Mouse (Mus musculus): ENCODE measurements around the gene Msl1. TPM values are rescaled to one million over a fixed set of nuclear protein-coding genes. Genes with fewer than 3 reads are reported as not detected.
A peak's percentile ranks its signal among the peaks of the same experiment; 100 is the strongest.

The Msl1 gene
- 18.0 and 18.4 TPM in 2 replicates for polyA plus RNA-seq (2015; fragmentation: Nextera tagmentation; extraction: Ambion mirVana)

DNA sequence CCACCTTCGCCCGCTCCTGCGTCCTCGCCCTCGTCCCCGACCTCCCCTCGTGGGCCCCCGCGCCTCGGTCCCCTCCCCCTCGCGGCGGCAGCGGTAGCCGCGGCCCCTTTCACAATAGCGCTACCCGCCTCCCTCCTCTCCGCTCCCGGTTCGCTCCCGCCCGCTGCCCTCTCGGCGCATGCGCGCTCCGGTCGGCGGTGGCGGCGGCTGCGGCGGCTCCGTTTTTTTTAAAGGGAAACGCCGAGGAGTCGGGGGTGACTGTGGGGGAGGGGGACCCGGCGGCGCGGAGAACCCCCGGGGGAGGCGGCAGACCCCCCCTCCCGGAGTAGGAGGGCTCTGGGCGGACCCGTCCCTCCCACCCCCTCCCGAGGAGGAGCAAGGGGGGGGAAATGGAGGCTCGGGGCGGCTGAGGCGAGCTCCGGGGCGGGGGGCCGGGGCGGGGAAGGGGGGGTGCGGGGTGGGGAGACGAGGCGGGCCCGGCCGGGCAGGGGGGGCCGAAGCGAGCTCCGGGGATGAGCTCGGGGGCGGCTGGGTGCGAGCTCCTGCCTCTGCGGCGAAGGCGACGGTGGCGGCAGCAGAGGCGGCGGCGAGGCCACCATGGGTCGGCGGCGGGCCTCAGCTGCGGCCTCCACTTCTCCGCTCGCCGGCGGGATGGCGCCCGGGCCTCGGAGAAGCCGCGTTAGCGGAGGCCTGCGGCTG, at the start of gene Msl1:
Gene Msl1 (plus strand): TSS at position 502 of the 699 bp plus-strand sequence.
- peak; percentile 73 for ATAC-seq (ENCODE audit: insufficient read depth, low FRiP score)
- Histone ChIP-seq H3K27ac (ENCODE audit: low read length) (peak within 1 kb of the TSS; percentile 100), H3K36me3 (ENCODE audit: control insufficient read depth, insufficient read depth, low read length) (no peaks in the 10 kb centered on the region), H3K27me3 (ENCODE audit: control insufficient read depth, insufficient read depth, low read length) (no peaks in the 10 kb centered on the region), H3K4me3 (replicated peaks; ENCODE audit: low read length) (peak within 1 kb of the TSS; percentile 100), H3K9me3 (replicated peaks; ENCODE audit: control insufficient read depth, low read length) (no peaks in the 10 kb centered on the region), H3K4me2 (ENCODE audit: low read depth, low read length) (peak within 1 kb of the TSS; percentile 97), H3K4me1 (ENCODE audit: control insufficient read depth, insufficient read depth, low read length) (peaks cover 25% of the 10 kb centered on the region), H3K9ac (ENCODE audit: low read length) (peak within 1 kb of the TSS; percentile 100)
- under 1% methylated on average over 63 of the region's 89 CpGs for WGBS

DNA sequence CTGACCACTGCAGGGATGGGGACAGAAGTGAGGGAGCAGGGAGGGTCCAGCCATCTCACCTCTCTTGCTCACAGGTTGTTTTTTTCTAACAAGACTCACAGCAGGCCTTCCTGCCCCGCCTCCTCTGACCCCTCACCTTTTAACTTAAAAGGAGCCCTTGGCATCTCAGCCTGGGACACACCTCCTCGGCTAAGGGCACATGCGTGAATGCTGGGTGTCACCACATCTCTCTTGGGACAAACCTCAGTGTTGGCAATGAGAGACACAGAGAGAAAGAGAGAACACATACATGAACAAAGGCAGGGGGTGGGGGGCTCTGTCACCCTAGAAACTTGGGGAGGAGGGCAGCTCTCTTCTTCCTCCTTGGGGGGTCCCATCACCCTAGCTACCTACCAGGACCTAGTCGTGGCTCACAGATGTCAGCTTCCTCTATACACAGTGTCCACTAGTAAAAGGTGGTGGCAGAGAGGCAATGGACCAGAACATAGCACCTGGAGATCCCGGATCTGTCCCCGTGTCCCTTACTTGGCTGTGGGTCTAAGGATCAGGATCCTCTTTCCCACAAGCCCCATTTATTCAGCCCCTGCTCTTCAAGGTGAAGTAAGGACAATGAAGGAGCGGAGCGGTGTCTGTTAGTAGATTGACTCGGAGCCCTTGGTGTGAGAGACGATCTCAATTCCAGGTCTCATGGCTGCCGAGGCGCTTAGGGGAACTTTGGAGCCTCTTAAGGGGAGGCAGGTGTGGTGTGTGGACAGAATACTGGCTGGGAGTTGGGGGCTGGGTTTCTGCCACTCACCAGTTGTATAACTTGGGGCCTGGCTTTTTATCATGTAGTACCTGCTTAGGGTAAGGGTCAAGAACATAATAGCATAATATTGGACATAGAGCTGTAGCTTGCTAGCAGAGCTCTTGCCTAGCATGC, 49.1 kb upstream of the Msl1 start:
- Histone ChIP-seq H3K27ac (ENCODE audit: low read length) (peak overlapping the region; percentile 96), H3K4me1 (ENCODE audit: control insufficient read depth, insufficient read depth, low read length) (peaks cover 84% of the 10 kb centered on the region), H3K4me3 (replicated peaks; ENCODE audit: low read length) (peak overlapping the region; percentile 5; the same call in 1 of the 2 replicates), H3K9me3 (replicated peaks; ENCODE audit: control insufficient read depth, low read length) (no peaks in the 10 kb centered on the region), H3K36me3 (ENCODE audit: control insufficient read depth, insufficient read depth, low read length) (no peaks in the 10 kb centered on the region), H3K27me3 (ENCODE audit: control insufficient read depth, insufficient read depth, low read length) (no peaks in the 10 kb centered on the region), H3K4me2 (ENCODE audit: low read depth, low read length) (peak overlapping the region; percentile 56), H3K9ac (ENCODE audit: low read length) (peak overlapping the region; percentile 61)
- no peak for ATAC-seq (ENCODE audit: insufficient read depth, low FRiP score)
- WGBS: 51% methylated on average over 12 of the region's 12 CpGs

DNA sequence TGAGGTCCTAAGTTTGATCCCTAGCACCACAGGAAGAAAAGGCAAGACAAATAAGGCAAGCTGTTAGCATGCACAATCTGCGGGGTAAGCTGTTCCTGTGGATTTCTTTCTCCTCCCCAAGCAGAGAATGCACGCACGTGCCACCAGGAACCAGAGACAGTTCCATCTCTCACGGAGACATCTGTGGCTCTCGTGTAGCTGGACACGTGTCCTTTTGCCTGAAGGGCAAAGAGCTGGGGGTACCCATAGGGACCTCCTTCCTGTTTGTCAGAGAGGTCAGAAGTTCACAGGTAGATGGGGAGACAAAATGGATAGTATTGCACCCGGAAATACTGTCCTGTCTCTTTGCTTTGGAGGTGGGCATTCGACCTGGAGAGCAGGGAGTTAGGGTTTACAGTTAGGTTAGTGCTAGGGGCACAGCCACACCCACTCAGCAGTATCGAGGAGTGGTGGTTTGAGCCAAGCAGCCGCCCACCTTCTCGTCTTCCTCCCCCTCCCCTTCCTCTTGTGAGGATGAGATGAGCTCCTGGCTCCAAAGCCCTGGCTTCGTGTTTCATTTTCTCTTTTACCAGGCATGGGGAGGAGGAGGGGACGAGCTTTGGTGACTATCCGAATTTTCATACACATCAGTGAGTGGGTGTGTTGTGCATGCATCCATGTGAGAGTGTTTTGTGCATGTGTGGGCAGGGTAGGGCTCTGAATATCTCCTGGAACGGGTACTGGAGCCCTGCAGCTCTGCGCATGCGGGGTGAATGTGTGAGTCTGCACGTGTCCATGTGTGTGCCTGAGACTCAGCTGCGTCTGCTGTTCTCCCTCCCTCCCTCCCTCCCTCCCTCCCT, 48.2 kb upstream of the Msl1 start:
- H3K4me1 ChIP-seq (ENCODE audit: control insufficient read depth, insufficient read depth, low read length): peaks cover 91% of the 10 kb centered on the region
- no peaks in the 10 kb centered on the region for H3K9me3 ChIP-seq (replicated peaks; ENCODE audit: control insufficient read depth, low read length)
- ATAC-seq (ENCODE audit: insufficient read depth, low FRiP score): peak; percentile 53; the same call in 1 of the 2 replicates
- no peaks in the 10 kb centered on the region for H3K36me3 ChIP-seq (ENCODE audit: control insufficient read depth, insufficient read depth, low read length)
- H3K27me3 ChIP-seq (ENCODE audit: control insufficient read depth, insufficient read depth, low read length): no peaks in the 10 kb centered on the region
- peak overlapping the region; percentile 56 for H3K4me2 ChIP-seq (ENCODE audit: low read depth, low read length)
- H3K9ac ChIP-seq (ENCODE audit: low read length): peak overlapping the region; percentile 61
- peak overlapping the region; percentile 96 for H3K27ac ChIP-seq (ENCODE audit: low read length)
- H3K4me3 ChIP-seq (replicated peaks; ENCODE audit: low read length): peak overlapping the region; percentile 33
- WGBS: 4% methylated on average over 19 of the region's 19 CpGs

DNA sequence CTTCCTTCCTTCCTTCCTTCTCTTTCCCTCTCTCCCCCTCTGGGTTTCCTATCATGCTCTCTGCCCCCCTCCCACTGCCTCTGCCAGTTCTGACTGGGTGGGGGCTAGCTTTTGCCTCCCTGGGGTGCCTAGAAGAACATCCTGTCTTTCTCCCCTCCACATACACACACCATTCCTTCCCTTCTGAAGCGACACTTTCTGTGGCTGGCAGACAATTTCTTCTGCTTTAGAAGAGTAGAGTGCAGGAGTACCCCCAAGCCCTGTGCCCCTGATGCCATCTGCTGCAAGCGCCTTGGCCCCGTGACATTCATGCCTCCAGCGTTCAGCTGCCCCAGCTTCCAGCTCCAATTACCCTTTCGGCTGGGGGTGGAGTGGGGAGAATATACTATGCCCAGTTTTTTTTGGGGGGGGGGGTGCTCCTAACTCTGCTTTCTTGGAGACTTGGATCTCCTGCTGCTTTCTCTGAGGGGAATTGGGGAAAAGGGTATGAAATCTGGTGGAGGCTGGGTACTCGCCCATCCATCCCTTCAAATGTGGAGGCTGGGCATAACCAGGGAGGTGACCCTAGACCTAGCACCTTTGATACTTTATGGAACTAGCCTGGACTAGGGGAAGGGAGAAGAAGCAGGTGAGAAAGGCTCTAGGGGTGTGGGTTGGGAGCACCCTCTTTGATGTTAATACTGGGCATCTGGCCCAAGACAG, 47.4 kb upstream of the Msl1 start:
- no peaks in the 10 kb centered on the region for H3K36me3 ChIP-seq (ENCODE audit: control insufficient read depth, insufficient read depth, low read length)
- H3K27me3 ChIP-seq (ENCODE audit: control insufficient read depth, insufficient read depth, low read length): no peaks in the 10 kb centered on the region
- 25% methylated on average over 6 of the region's 6 CpGs for WGBS
- no peak for ATAC-seq (ENCODE audit: insufficient read depth, low FRiP score)
- peak overlapping the region; percentile 65 for H3K9ac ChIP-seq (ENCODE audit: low read length)
- H3K27ac ChIP-seq (ENCODE audit: low read length): peak overlapping the region; percentile 96
- peaks cover 96% of the 10 kb centered on the region for H3K4me1 ChIP-seq (ENCODE audit: control insufficient read depth, insufficient read depth, low read length)
- no peaks in the 10 kb centered on the region for H3K9me3 ChIP-seq (replicated peaks; ENCODE audit: control insufficient read depth, low read length)
- peak overlapping the region; percentile 56 for H3K4me2 ChIP-seq (ENCODE audit: low read depth, low read length)
- H3K4me3 ChIP-seq (replicated peaks; ENCODE audit: low read length): peak overlapping the region; percentile 21; the same call in 1 of the 2 replicates

DNA sequence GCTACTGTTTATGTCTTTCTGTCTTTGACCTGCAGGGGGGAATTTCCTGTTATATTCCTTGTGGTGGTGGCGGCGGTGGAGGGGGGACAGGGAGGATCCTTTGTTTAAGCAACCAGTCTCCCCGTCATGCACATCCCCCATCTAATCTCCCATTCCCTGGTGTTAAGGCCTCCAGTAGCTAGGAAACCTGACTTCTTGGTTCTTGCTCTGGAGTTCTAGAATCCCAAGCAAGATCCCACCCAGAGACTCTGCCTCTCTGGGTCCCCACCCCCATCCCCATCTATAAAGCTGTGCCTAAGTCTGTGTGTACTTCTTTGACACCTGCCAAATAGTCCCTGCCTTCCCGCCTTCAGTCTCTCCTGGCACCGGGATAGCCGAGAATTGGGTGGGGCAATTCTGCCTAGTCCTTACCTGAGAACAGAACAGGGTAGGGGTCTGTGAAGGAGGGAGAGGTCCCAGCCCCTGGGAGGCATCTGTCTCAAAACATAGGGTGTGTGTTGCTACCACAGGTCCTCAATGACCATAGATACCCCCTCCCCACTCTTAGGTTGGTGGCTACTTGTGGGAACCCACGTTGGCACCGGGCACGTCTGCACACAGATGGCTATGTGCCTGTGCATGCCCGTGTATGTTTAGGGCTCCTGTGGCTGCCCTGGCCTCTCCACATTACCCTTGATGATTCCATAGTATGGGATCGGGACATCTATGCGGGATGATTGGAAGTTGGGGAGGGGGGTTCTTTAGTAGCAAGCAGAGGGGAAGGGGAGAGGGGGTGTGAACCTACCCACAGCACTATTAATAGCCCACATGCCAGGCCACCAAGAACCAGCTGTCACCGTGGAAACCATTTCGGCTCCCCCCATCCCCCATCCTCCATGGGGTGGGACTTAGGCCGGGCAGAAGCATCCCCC, 46.6 kb upstream of the Msl1 start:
- no peak for ATAC-seq (ENCODE audit: insufficient read depth, low FRiP score)
- peak overlapping the region; percentile 56 for H3K4me2 ChIP-seq (ENCODE audit: low read depth, low read length)

DNA sequence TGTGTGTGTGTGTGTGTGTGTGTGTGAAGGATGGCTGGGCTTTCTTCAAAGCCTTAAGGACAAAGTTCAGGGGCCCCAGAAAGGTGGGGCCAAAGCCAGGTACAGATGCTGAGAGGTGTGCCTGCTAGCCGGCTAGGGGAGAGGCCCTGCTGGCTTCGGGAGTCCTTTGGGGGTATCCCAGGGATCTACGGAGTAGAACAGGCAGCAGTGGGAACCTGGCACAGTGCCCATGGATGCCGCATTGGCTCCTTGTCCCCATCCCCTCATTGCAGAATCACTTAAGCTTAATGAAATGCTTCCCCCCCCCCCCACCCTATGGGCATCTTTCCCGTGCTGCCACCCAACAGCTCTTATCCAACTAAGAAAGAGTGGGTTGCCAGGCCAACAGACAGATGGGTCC, 45.6 kb upstream of the Msl1 start:
- 32% methylated on average over 5 of the region's 5 CpGs for WGBS
- Histone ChIP-seq H3K27ac (ENCODE audit: low read length) (peak overlapping the region; percentile 96), H3K4me3 (replicated peaks; ENCODE audit: low read length) (no peak overlapping the region), H3K36me3 (ENCODE audit: control insufficient read depth, insufficient read depth, low read length) (no peaks in the 10 kb centered on the region), H3K9ac (ENCODE audit: low read length) (peak overlapping the region; percentile 65; the same call in 1 of the 2 replicates), H3K4me2 (ENCODE audit: low read depth, low read length) (peak overlapping the region; percentile 56), H3K27me3 (ENCODE audit: control insufficient read depth, insufficient read depth, low read length) (no peaks in the 10 kb centered on the region), H3K4me1 (ENCODE audit: control insufficient read depth, insufficient read depth, low read length) (peaks cover 96% of the 10 kb centered on the region), H3K9me3 (replicated peaks; ENCODE audit: control insufficient read depth, low read length) (no peaks in the 10 kb centered on the region)
- ATAC-seq (ENCODE audit: insufficient read depth, low FRiP score): no peak

More for the DNA sequence above, 46.6 kb upstream of the Msl1 start:
- 19% methylated on average over 15 of the region's 15 CpGs for WGBS
- Histone ChIP-seq H3K4me1 (ENCODE audit: control insufficient read depth, insufficient read depth, low read length) (peaks cover 96% of the 10 kb centered on the region), H3K27ac (ENCODE audit: low read length) (peak overlapping the region; percentile 96), H3K9ac (ENCODE audit: low read length) (peak overlapping the region; percentile 65), H3K27me3 (ENCODE audit: control insufficient read depth, insufficient read depth, low read length) (no peaks in the 10 kb centered on the region), H3K36me3 (ENCODE audit: control insufficient read depth, insufficient read depth, low read length) (no peaks in the 10 kb centered on the region), H3K9me3 (replicated peaks; ENCODE audit: control insufficient read depth, low read length) (no peaks in the 10 kb centered on the region), H3K4me3 (replicated peaks; ENCODE audit: low read length) (0 out of 2 replicates have a peak overlapping the region, but pooled peaks have one; percentile 13)

DNA sequence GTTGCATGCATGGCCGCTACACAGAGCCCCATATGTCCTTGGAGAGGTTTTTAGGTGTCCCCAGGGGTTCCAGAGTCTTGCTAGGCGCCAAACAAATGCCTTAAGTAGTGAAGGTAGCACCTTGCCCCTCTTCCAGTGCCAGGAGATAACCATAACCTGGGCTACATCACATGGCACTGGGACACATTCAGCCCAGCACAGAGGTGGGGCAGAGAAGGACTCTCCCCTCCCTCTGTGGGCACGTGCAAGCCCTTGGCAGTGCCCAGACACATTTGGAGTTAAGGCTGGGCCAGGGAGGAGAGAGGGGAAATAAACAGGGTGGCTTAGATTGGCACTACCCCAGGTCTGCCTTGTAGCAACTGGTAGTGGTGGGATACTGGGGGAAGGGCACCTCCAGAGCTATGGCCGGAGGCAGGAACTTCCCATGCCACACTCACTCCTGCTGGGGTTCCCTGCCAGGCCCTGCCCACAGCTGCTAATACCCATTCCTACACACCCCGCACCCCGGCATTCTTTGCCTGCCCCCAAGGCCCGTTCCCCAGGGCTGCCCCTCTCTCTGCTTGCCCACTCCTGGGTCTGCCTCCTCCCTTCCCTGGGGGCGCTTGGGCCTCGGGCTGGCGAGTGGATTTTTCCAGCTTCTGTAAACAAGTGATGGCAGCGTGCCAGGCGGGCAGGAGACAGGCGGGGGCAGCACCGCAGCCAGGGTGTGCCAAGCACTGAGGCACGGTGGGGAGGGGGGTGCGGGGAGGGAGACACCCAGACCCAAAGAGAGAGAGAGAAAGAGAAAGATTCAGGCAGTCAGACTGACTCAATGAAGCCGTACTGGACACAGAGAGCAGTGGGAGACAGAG, 44.7 kb upstream of the Msl1 start:
- peak; percentile 27; the same call in 1 of the 2 replicates for ATAC-seq (ENCODE audit: insufficient read depth, low FRiP score)
- Histone ChIP-seq H3K27me3 (ENCODE audit: control insufficient read depth, insufficient read depth, low read length) (no peaks in the 10 kb centered on the region), H3K9ac (ENCODE audit: low read length) (peak overlapping the region; percentile 65), H3K4me1 (ENCODE audit: control insufficient read depth, insufficient read depth, low read length) (peaks cover 91% of the 10 kb centered on the region), H3K36me3 (ENCODE audit: control insufficient read depth, insufficient read depth, low read length) (no peaks in the 10 kb centered on the region), H3K9me3 (replicated peaks; ENCODE audit: control insufficient read depth, low read length) (no peaks in the 10 kb centered on the region), H3K27ac (ENCODE audit: low read length) (peak overlapping the region; percentile 96), H3K4me3 (replicated peaks; ENCODE audit: low read length) (peak overlapping the region; percentile 10; the same call in 1 of the 2 replicates), H3K4me2 (ENCODE audit: low read depth, low read length) (peak overlapping the region; percentile 36)
- WGBS: 22% methylated on average over 17 of the region's 17 CpGs
